Mouse (Mus musculus): ENCODE data around the gene Nim1k. TPM values are rescaled to one million over a fixed set of nuclear protein-coding genes. Genes with fewer than 3 reads are reported as not detected.

Nim1k gene
- polyA plus RNA-seq, 1 experiment from 2014 or later: 0.06 TPM

- DNase-seq: no peak
- no peak overlapping the region for H3K27ac ChIP-seq
Measured at GRCm38 (mm10) chr13:119724541-119724940, 31.1 kb downstream of the Nim1k start.

GRCm38 (mm10) chr13:119723368-119723767 is 32.3 kb downstream of the Nim1k start:
- DNase-seq (no peak), ATAC-seq (ENCODE audit: low read depth) (no peak)
- Histone ChIP-seq H3K4me1 (replicated peaks) (no peaks in the 10 kb centered on the region), H3K9me3 (replicated peaks) (no peaks in the 10 kb centered on the region), H3K36me3 (no peaks in the 10 kb centered on the region), H3K4me2 (no peak overlapping the region), H3K4me3 (replicated peaks) (no peak overlapping the region), H3K27me3 (no peaks in the 10 kb centered on the region), H3K9ac (no peak overlapping the region), H3K27ac (no peak overlapping the region)
- 70% methylated on average over 5 of the region's 5 CpGs for WGBS (ENCODE audit: insufficient replicate concordance)

More at GRCm38 (mm10) chr13:119724541-119724940, 31.1 kb downstream of the Nim1k start:
- Histone ChIP-seq H3K9ac (no peak overlapping the region), H3K4me2 (no peak overlapping the region), H3K9me3 (replicated peaks) (no peaks in the 10 kb centered on the region), H3K36me3 (no peaks in the 10 kb centered on the region), H3K27me3 (no peaks in the 10 kb centered on the region), H3K4me3 (replicated peaks) (no peak overlapping the region), H3K4me1 (replicated peaks) (no peaks in the 10 kb centered on the region)
- no peak for ATAC-seq (ENCODE audit: low read depth)
- WGBS (ENCODE audit: insufficient replicate concordance): 71% methylated on average over 7 of the region's 7 CpGs

- no peak overlapping the region for H3K4me3 ChIP-seq (replicated peaks)
- no peak for ATAC-seq (ENCODE audit: low read depth)
- no peak for DNase-seq
- 71% methylated on average over 3 of the region's 3 CpGs for WGBS (ENCODE audit: insufficient replicate concordance)
- no peak overlapping the region for H3K4me2 ChIP-seq
- H3K9ac ChIP-seq: no peak overlapping the region
- no peaks in the 10 kb centered on the region for H3K36me3 ChIP-seq
- H3K27ac ChIP-seq: no peak overlapping the region
- H3K4me1 ChIP-seq (replicated peaks): no peaks in the 10 kb centered on the region
- no peaks in the 10 kb centered on the region for H3K27me3 ChIP-seq
- H3K9me3 ChIP-seq (replicated peaks): no peaks in the 10 kb centered on the region
Measured at GRCm38 (mm10) chr13:119722447-119722846, 33.2 kb downstream of the Nim1k start.

GRCm38 (mm10) chr13:119716105-119716504 is 39.6 kb downstream of the Nim1k start:
- WGBS (ENCODE audit: insufficient replicate concordance): 63% methylated on average over 2 of the region's 2 CpGs
- DNase-seq: no peak
- Histone ChIP-seq H3K4me3 (replicated peaks) (no peak overlapping the region), H3K4me1 (replicated peaks) (no peaks in the 10 kb centered on the region), H3K27ac (no peak overlapping the region), H3K9ac (no peak overlapping the region), H3K4me2 (no peak overlapping the region), H3K27me3 (no peaks in the 10 kb centered on the region), H3K9me3 (replicated peaks) (no peaks in the 10 kb centered on the region), H3K36me3 (no peaks in the 10 kb centered on the region)
- ATAC-seq (ENCODE audit: low read depth): no peak

GRCm38 (mm10) chr13:119713821-119714220 is 41.9 kb downstream of the Nim1k start:
- Histone ChIP-seq H3K36me3 (peaks cover 12% of the 10 kb centered on the region; the same call in 1 of the 2 replicates), H3K9me3 (replicated peaks) (no peaks in the 10 kb centered on the region), H3K4me1 (replicated peaks) (no peaks in the 10 kb centered on the region), H3K4me2 (no peak overlapping the region), H3K4me3 (replicated peaks) (no peak overlapping the region), H3K9ac (no peak overlapping the region), H3K27ac (no peak overlapping the region), H3K27me3 (no peaks in the 10 kb centered on the region)
- 61% methylated on average over 9 of the region's 9 CpGs for whole genome bisulfite sequencing (ENCODE audit: insufficient replicate concordance)
- ATAC-seq (ENCODE audit: low read depth) (no peak), DNase-seq (no peak)

- Histone ChIP-seq H3K27ac (no peak overlapping the region), H3K9me3 (replicated peaks) (no peaks in the 10 kb centered on the region), H3K9ac (no peak overlapping the region), H3K27me3 (no peaks in the 10 kb centered on the region), H3K4me1 (replicated peaks) (no peaks in the 10 kb centered on the region), H3K36me3 (peaks cover 13% of the 10 kb centered on the region; the same call in 1 of the 2 replicates), H3K4me2 (no peak overlapping the region), H3K4me3 (replicated peaks) (no peak overlapping the region)
- DNase-seq: no peak
- ATAC-seq (ENCODE audit: low read depth): peak; percentile 56; the same call in 1 of the 2 replicates
- WGBS (ENCODE audit: insufficient replicate concordance): 57% methylated on average over 8 of the region's 8 CpGs
Measured at GRCm38 (mm10) chr13:119713107-119713787, 42.4 kb downstream of the Nim1k start.

- no peak overlapping the region for H3K4me2 ChIP-seq
- no peaks in the 10 kb centered on the region for H3K9me3 ChIP-seq (replicated peaks)
- H3K4me3 ChIP-seq (replicated peaks): no peak overlapping the region
- H3K27me3 ChIP-seq: no peaks in the 10 kb centered on the region
- H3K4me1 ChIP-seq (replicated peaks): no peaks in the 10 kb centered on the region
- no peak overlapping the region for H3K27ac ChIP-seq
- peaks cover 13% of the 10 kb centered on the region; the same call in 1 of the 2 replicates for H3K36me3 ChIP-seq
- WGBS (ENCODE audit: insufficient replicate concordance): 81% methylated on average over 11 of the region's 11 CpGs
- DNase-seq: no peak
- no peak overlapping the region for H3K9ac ChIP-seq
- no peak for ATAC-seq (ENCODE audit: low read depth)
Measured at GRCm38 (mm10) chr13:119712463-119712862, 43.2 kb downstream of the Nim1k start.

- Histone ChIP-seq H3K9me3 (replicated peaks) (no peaks in the 10 kb centered on the region), H3K9ac (no peak overlapping the region), H3K27me3 (no peaks in the 10 kb centered on the region), H3K4me2 (no peak overlapping the region), H3K4me3 (replicated peaks) (no peak overlapping the region), H3K36me3 (peaks cover 26% of the 10 kb centered on the region), H3K27ac (no peak overlapping the region), H3K4me1 (replicated peaks) (no peaks in the 10 kb centered on the region)
- DNase-seq (no peak), ATAC-seq (ENCODE audit: low read depth) (peak; percentile 5; the same call in 1 of the 2 replicates)
- WGBS (ENCODE audit: insufficient replicate concordance): 87% methylated on average over 10 of the region's 10 CpGs
Measured at GRCm38 (mm10) chr13:119710268-119710610, 45.4 kb downstream of the Nim1k start.

- H3K36me3 ChIP-seq: peaks cover 32% of the 10 kb centered on the region
- DNase-seq (no peak), ATAC-seq (ENCODE audit: low read depth) (no peak)
- H3K4me2 ChIP-seq: no peak overlapping the region
- no peaks in the 10 kb centered on the region for H3K9me3 ChIP-seq (replicated peaks)
- H3K27me3 ChIP-seq: no peaks in the 10 kb centered on the region
- no peak overlapping the region for H3K9ac ChIP-seq
- WGBS (ENCODE audit: insufficient replicate concordance): 71% methylated on average over 8 of the region's 8 CpGs
- H3K4me1 ChIP-seq (replicated peaks): no peaks in the 10 kb centered on the region
- H3K27ac ChIP-seq: no peak overlapping the region
- no peak overlapping the region for H3K4me3 ChIP-seq (replicated peaks)
Measured at GRCm38 (mm10) chr13:119709388-119710267, 46.1 kb downstream of the Nim1k start.

- 49% methylated on average over 5 of the region's 5 CpGs for whole genome bisulfite sequencing (ENCODE audit: insufficient replicate concordance)
- H3K27me3 ChIP-seq: no peaks in the 10 kb centered on the region
- ATAC-seq (ENCODE audit: low read depth): no peak
- no peak overlapping the region for H3K4me3 ChIP-seq (replicated peaks)
- DNase-seq: no peak
- H3K36me3 ChIP-seq: peaks cover 39% of the 10 kb centered on the region
- no peak overlapping the region for H3K27ac ChIP-seq
- no peak overlapping the region for H3K4me2 ChIP-seq
- H3K9ac ChIP-seq: no peak overlapping the region
- no peaks in the 10 kb centered on the region for H3K4me1 ChIP-seq (replicated peaks)
- no peaks in the 10 kb centered on the region for H3K9me3 ChIP-seq (replicated peaks)
Measured at GRCm38 (mm10) chr13:119708941-119709340, 46.7 kb downstream of the Nim1k start.

GRCm38 (mm10) chr13:119707906-119708305 is 47.8 kb downstream of the Nim1k start:
- Histone ChIP-seq H3K9me3 (replicated peaks) (no peaks in the 10 kb centered on the region), H3K4me1 (replicated peaks) (no peaks in the 10 kb centered on the region), H3K27me3 (no peaks in the 10 kb centered on the region), H3K4me3 (replicated peaks) (no peak overlapping the region), H3K9ac (no peak overlapping the region), H3K27ac (no peak overlapping the region), H3K4me2 (no peak overlapping the region), H3K36me3 (peaks cover 46% of the 10 kb centered on the region)
- 77% methylated on average over 6 of the region's 6 CpGs for WGBS (ENCODE audit: insufficient replicate concordance)
- ATAC-seq (ENCODE audit: low read depth): no peak
- no peak for DNase-seq

Measured in liver, embryonic 13.5 days (tissue).